Mouse (Mus musculus) gastrocnemius, adult 8-10 months (tissue): Measurements from ENCODE around the gene Ss18l2. TPM values are rescaled to one million over a fixed set of nuclear protein-coding genes. Genes with fewer than 3 reads are reported as not detected.

Experiments used
- DNase-seq, 2 experiments: peaks; one replicate each; pipeline ENCODE4 v3.0.0; 2022; ENCODE audit warnings: low spot score in 2 of 2
- total RNA-seq, 4 experiments: library from RNA; stranded (reverse); gene quantifications; 2 replicates each; pipeline ENCODE4 v1.2.4; 2022

Ss18l2 gene
- total RNA-seq, 4 experiments from 2014 or later, result 111 to 123 (median 121) TPM

- DNase-seq, result peak in 1 of 2 experiments; percentile 46
Measured at GRCm38 (mm10) chr9:121757835-121758814, 48.0 kb downstream of the Ss18l2 start.

- peak in 1 of 2 experiments; percentile 46 for DNase-seq
Measured at GRCm38 (mm10) chr9:121759091-121760081, 49.3 kb downstream of the Ss18l2 start, which contains the start of gene Zfp651. Gene Zfp651, plus strand, starts transcription at chr9:121759330.

GRCm38 (mm10) chr9:121760271-121761090 lies 50.4 kb downstream of the Ss18l2 start:
- DNase-seq, result peak; percentile 52 to 72

GRCm38 (mm10) chr9:121761091-121761665 lies 51.0 kb downstream of the Ss18l2 start:
- DNase-seq, result peak in 1 of 2 experiments; percentile 5

- DNase-seq, result no peak
Measured at GRCm38 (mm10) chr9:121761787-121762186, 51.7 kb downstream of the Ss18l2 start.

- peak in 1 of 2 experiments; percentile 43 for DNase-seq
Measured at GRCm38 (mm10) chr9:121762248-121762647, 52.1 kb downstream of the Ss18l2 start.

GRCm38 (mm10) chr9:121762761-121763160 lies 52.6 kb downstream of the Ss18l2 start:
- peak in 1 of 2 experiments; percentile 52 for DNase-seq

Other genes starting within 250 kb of the Ss18l2 start
- gene Cck, start 214.6 kb upstream of the Ss18l2 start, total RNA-seq, result not detected
- gene Lyzl4, start 68.2 kb upstream of the Ss18l2 start, total RNA-seq, result not detected
- 1 to 10 TPM in 3 of 4 experiments, under 1 TPM in 1; 0.96 to 2.0 (median 1.2) TPM for gene Vipr1, start 67.6 kb upstream of the Ss18l2 start, total RNA-seq
- gene Sec22c, start 4.8 kb upstream of the Ss18l2 start, total RNA-seq, result 1 to 10 TPM; 4.5 to 5.0 (median 4.6) TPM
- gene Nktr, start 8.8 kb downstream of the Ss18l2 start, total RNA-seq, result 10 to 100 TPM; 27.7 to 38.7 (median 34.6) TPM
- gene Zfp651, start 49.0 kb downstream of the Ss18l2 start, total RNA-seq, result 100 to 1,000 TPM; 144 to 158 (median 155) TPM
- gene Klhl40, start 67.3 kb downstream of the Ss18l2 start, total RNA-seq, result 100 to 1,000 TPM; 117 to 138 (median 135) TPM
- gene Hhatl, start 82.2 kb downstream of the Ss18l2 start, total RNA-seq, result 100 to 1,000 TPM; 129 to 160 (median 141) TPM
- under 1 TPM in 1 of 4 experiments, not detected in 3; 0.15 TPM for gene Ccdc13, start 129.1 kb downstream of the Ss18l2 start, total RNA-seq
- 10 to 100 TPM; 76.7 to 98.3 (median 89.0) TPM for gene Higd1a, start 148.0 kb downstream of the Ss18l2 start, total RNA-seq
- gene Ackr2, start 188.0 kb downstream of the Ss18l2 start, total RNA-seq, result 1 to 10 TPM in 1 of 4 experiments, under 1 TPM in 3; 0.61 to 1.2 (median 0.64) TPM
- gene Cyp8b1, start 206.0 kb downstream of the Ss18l2 start, total RNA-seq, result not detected
- under 1 TPM; 0.31 to 0.94 (median 0.60) TPM for gene Fam198a, start 240.7 kb downstream of the Ss18l2 start, total RNA-seq